Mouse (Mus musculus) CD8-positive naive resting alpha-beta T cell, adult 2 months (primary cell): Measurements from ENCODE around the gene Ctbp2.

ENCODE experiments used
- DNase-seq, 2 experiments: peaks; one replicate each; pipeline ENCODE4 v3.0.0; 2022; ENCODE audit warnings: low read depth in 2 of 2, low spot score in 2 of 2

The Ctbp2 gene

DNA sequence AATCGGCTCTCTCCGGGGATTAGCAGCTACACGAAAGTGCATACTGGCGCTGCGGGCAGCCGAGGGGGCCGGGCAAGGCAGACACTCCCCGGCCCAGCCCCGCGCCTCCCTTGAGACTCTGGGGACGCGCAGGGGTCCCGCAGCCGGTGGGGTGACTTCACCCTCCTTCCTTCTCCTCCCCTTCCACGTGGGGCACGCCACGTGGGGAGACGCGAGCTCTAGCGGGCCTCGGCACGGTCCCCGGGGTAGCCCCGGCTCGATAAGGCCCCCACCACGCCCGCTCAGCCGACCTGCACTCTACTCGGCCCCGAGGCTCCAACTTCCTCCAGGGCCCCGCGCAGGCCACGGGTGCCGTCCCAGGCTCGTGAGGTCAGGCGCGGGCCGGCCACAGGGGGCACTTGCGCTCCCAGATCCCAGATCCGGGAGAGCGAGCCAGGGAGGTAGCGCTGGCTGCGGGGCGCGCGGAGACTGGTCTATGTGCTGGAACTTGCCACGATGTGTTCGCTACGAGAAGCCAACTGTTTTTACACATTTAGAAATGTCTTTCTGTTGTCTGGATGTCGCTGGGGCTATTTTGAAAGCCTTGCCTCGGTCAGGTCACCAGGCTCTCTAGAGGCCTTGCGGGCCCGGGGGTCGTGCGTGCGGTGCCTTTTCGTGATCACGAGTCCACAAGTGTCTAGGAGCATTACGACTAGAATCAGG lies at the start of gene Ctbp2:
Gene Ctbp2, minus strand, starts transcription at position 356 of the 702 bp plus-strand sequence.
- DNase-seq = no peak

DNA sequence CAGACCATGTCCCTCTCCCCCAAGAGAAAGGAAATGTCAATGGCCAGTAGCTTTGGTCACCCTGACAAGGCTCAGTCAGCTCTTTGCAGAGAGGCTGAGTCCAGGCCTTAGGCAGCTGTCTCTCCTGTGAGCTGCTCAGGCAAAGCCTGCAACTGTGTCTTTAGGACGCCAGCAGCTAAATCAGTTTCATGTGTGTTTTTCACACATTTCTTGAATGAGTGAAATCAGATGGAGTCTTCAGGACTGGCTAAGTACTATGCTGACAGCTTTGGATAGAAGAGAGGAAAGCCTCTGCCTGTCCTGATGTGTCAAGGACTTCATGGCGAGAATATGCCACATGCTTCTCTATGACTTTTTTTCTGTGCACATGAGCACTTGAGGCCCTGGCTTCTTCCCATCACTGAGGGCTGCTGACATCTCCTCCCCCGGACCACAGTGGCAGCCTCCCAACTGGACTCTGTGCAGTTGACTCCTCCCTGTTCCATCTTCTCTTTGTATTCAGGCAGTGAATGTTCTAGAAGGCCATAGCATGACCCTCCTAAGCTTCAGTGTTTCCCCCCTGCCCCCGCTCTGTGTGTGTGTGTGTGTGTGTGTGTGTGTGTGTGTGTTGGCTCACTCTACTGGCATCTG lies 47.4 kb upstream of the Ctbp2 start:
- no peak for DNase-seq

DNA sequence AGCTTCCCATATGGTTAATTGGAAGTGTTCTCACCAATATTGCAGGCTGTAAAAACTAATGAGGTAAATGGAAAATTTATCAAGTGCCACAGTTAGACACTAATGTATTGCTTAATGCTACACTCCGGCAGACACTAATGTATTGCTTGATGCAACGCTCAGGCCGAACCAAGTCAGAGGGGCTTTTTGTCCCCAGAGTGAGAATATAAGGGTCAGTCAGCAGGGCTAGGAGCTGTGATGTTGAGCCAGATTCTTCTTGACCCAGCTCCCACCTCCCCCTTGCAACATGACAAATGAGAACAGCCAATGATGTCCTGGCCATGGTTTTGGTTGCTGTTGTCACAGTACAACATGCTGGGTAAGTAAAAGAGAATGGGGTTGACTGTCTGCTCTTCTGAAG lies 44.8 kb upstream of the Ctbp2 start:
- DNase-seq = no peak

DNA sequence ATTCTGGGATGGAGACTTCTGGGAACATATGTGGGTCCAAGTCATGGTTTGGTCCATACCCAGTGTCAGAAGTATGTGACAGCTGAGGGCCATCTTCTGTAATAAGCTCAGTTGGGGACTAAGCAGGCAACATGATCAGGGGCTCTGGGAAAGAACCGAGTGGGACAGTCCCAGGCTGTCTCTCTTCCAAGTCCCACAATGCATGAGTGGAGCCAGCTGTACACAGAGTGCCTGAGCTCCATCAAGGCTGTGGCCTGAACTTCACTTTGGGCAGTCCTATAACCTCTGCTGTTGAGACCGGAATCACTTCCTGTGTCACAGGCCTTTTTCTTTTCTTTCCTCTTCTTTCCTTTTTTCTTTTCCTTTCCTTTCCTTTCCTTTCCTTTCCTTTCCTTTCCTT lies 43.7 kb upstream of the Ctbp2 start:
- no peak for DNase-seq

DNA sequence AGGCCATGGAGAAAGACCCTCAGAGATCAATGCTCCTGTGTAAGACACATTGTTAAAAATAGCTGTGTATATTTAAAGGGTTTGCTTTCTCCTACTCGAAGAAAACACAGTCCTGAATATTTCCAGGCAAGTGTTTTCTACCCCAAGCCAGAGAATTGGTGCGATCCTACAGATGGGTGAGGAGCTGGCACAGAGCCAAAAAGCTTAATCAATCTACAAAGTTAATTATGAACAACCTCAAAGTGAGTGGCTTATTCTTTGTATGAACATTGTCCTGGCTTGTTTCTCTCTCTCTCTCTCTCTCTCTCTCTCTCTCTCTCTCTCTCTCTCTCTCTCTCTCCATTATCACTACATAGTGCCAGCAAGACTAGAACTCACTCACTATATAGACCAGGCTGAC lies 40.6 kb upstream of the Ctbp2 start:
- DNase-seq = no peak

DNA sequence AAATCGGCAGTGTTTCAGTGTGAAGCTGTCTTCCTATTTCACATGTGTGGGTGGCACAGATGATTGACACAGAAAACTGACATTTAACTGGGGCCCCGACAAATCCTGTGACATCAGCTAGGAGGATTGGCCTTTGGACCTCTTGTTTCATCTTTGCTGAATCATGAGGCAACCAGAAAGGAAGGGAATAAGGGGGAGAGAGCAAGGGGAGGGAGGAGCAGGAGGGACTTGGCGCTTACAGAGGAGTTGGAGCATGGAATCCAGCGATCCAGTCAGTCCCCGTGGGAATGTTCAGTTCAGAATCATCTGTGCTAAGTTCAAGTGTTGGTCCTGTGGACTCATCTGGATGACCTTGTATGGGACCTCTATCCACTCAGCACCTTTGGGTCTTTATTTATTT lies 38.9 kb upstream of the Ctbp2 start:
- DNase-seq = no peak

DNA sequence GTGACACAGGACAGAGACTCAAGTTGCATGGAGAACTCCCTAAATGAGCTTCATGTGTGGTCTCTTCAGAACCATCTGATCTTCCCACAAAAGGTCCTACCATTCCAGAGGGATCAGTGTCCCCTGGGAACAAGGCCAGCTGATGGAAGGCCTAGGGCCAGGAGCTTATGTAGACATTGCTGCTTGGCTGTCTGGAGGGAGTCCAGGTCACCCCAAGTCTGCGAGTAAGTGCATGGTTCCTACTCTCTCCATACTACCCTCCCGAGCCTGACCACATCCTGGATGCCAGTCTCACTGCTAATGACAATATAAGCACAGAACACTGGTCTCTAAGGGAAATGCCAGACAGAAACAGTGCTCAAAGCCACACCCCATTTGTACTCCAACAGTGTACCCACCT lies 38.0 kb upstream of the Ctbp2 start:
- DNase-seq = no peak

DNA sequence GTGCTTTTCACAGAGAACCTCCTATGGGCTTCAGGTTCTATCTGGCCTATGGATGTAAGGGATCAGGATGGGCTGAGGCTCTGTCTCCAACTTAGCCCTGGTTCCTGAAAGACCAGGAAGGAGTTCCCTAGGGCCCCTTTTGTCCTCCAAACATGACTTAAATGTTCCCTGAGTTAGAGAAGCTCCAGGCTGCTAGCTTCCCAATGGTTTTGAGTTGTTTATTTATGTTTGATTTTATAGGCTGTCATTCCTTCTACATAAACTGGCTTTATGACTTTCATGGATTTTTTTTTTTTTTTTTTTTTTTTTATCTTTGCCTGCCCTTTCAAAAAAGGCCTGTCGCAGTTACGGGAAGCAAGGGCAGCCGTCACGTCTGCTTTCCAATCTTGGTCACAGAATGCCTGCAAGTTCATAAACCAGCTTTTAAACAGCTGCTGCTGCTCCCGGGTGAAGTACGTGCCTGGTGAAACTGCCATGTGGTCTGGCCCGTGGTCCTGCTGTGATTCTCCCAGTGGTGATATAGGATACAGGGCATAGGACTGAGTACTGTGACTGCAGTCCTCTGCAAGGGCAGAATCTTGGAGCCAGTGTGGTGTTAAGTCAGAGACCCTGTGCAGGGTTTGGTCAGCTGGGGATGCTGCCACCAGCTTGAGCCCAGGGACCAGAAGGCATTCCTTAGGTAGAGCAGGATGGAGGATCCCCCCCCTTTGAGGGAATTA lies 37.4 kb upstream of the Ctbp2 start:
- no peak for DNase-seq

DNA sequence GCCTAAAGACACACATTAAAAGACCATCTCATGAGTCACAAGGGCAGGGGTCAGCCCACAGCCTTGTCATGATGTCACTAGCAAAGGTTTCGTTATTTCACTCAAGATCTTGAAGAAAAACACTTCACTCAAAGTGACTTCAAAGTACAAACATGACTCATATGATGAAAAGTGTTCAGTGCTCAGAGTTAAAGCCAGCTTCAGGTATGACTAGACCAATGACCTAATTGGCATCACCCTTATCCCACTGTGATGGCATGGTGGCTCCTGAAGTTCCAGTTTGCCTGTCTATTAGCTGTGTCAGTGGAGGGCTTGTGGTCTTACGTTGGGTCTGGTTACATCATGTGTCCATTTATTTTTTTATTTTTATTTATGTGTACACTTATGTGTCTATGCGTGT lies 35.4 kb upstream of the Ctbp2 start:
- no peak for DNase-seq

DNA sequence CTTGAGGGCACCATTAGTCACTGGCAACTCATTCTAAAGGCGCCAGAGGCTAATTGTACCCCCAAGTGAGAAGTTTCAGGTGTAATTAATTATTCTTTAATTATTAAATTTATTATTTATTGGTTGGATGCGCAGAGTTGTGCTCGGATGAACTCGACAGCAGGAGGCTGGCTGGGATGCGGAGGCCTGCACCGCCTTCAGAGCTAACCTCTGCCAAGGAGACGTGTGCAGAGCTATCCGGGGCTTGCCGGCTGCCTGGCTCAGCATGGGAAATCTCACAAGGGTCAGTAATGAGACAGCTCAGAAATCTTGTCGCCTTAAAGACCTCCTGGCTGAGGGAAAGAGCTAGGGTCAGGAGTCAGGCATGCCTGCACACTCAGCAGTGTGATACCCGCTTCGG lies 31.5 kb upstream of the Ctbp2 start:
- DNase-seq = no peak

DNA sequence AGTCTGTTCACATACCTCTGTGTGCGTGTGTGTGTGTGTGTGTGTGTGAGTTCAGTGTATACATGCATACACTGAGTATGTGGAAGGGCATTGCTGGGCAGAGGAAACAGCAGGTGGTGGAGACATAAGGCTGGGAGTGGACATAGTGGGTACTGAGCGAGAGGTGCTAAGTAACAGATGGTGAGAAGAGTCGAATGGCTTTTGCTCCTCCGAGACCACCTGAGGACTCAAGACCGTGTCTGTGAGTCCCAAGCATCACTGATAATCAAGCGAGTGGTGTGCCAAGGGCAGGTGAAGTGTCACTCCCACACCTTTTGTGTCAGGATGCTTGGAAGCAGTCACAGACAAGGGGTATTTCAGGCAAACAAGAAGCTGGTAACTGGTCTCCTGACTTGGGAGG lies 30.7 kb upstream of the Ctbp2 start:
- DNase-seq = no peak

DNA sequence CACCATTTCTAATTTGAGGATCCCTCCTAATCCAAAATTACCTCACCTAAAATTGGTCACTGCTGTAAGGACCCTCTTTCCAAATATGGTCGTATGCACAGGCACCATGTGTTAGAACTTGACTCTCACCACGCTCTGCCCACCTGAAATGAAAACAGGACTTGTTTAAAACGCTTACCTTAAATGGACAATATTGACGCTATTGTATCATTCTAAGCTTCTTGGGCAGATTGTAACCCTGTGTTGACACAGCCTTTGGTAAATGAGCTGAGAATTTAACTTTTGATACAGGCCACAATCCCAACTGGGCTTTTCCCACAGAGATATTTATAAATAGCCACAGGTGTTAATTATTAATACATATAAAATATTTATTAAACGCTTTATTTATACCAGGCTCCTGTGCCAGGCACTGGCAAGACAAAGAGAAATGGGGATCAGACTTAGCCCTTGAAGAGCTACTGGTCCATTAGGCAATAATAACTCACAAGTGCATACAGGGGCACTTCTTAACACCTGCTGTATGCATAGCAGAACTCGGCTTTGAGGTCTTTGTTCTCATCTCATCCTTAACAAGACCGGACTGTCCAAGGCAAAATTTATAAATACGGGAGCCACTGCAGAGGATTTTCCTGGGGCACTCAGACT lies 15.7 kb upstream of the Ctbp2 start:
- no peak for DNase-seq

DNA sequence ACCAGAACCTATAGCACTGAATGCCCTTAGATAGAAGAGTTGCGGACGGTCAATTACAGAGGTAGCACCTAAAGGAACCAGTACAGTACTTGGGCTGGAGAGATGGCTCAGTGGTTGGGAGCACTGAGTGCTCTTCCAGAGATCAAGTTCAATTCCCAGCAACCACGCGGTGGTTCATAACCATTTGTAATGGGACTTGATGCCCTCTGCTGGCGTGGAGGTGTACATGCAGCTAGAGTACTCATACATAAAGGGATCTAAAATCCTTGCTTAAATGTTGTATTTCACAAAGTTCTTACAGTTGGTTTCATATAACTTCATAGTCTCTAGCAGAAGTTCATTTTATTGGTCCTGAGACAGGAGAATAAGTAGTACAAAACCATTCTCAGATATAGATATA lies 9.4 kb upstream of the Ctbp2 start:
- no peak for DNase-seq

DNA sequence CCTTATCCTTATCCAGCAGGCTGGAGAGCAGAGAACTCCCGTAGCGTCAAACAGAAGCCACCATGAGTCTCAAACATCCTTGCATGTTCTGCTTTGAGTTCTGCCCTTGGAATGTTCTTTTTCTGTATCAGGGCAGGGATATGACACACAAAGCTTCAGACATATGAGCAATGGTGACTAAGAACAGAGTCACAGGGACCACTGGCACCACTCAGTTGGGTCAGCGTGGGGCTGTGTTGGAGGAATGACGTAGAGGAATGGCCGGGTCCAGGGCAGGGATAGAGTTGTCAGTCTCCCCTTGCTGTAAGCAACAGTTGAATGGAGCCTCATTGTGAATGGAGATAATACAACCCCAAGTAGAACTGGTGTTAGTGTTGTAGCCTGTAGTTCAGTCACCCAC lies 8.5 kb upstream of the Ctbp2 start:
- no peak for DNase-seq

DNA sequence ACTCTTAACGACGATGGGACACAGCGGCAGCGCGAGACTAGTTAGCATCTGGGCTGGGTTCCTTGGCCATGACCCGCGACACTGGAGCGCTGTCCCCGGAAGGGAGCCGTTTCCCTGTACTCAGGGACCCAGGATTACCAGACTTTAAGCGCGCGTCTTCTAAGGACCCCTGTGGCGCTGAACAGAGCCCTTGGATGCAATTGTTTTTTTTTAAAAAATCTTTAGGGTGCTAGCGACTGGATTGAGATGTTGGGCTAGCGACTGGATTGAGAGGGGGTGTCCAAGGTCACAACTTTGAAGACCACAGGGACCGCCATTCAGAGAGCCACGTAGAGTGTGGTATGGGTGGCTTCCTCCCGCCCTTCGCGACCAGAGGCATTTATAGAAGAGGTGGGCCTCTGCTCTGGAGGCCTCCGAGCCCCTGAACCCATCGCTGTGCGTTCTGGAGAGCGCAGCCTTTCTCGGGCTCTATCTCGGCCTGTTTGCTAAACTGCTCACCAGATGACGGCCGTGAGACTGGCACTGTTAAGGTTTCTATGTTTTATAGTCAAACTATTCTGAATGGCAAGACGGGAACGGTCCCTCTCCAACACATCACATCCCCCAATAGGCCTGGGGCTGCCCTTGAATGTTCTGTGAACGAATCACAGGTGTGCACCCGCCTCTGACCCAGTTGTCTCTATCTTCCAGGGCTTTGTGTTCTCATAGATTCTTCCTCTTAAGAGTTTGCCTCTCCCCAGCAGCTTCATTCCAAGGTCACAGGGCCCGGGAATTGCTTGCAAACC lies 739 bp upstream of the Ctbp2 start:
- DNase-seq = no peak

DNA sequence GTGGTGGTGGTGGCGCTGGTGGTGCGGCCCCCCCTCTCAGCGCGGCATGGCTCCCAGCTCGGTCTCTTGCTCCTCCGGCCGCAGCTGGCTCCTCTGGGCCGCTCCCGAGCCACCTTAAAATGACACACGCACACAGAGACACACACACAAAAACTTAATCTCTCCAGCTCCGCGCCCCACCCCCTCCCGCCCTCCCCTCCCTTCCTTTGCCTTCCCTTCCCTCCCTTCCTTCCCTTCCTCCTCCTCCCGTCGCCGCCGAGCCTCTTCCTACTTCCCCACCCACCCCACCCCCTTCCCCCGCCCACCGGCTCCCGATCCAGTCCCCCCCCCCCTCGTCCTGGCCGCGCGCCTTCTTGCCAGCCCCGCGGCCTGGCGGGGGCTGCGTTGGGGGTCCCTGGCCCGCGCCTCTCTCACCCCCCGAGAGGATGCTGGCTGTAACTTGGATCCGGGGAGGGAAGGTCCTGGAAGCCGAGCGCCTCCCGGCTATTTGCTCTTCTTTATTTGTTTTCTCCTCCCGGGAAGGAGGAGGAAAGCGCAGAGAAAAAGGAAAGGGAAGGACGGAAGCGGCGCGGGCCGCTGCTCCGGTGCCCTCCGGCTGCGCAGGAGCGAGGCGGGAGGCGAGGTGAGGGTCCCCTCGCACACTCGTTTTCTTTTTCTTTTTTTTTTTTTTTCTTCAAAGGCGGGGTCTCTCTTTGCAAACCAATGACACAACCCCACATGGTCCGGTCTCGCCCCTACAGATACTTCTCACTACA lies 733 bp downstream of the Ctbp2 start, which contains the start of gene Fgfr2:
Gene Fgfr2, minus strand, starts transcription at position 107 of the 755 bp plus-strand sequence.
- no peak for DNase-seq

DNA sequence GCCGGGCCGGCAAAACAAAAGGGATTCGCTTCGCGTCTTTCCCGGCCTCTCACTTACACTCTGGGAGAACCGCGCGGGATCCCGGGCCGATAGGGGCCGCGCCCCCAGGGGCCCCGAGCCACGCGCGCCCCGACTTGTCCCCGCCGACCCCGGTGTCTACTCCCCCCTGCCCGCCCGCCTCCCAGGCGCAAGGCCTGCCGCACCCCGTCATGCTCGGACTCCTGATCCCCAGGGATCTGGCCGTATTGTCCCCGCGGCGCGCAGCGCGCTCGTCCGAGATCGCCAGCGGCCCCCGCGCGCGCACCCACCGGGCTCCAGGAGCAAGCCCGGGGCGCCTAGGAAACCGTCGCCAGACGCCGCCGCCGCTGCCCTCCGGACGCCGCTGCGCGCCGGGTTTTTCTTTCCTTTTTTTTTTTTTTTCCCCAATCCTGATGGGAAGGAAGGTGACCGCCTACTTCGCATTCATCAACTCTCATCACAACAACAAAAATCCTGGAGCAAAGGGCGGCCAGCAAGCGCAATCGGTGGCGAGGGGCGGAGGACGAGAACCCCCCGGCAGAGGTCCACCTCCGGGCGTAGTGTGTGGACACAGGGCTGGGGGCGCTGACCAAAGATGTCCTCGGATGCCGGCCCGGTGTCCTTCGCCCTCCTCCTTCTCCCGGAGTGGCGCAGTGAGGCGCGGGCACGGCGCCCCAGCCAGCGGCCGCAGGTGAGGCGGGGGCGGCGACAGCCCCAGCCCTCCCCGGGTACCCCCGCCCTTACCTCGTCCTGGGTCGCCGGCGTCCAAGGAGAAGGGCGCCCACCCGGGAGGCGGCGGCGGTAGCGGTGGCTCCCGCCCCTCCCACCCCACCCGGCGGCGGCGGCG lies 1.5 kb downstream of the Ctbp2 start:
- DNase-seq = no peak

DNA sequence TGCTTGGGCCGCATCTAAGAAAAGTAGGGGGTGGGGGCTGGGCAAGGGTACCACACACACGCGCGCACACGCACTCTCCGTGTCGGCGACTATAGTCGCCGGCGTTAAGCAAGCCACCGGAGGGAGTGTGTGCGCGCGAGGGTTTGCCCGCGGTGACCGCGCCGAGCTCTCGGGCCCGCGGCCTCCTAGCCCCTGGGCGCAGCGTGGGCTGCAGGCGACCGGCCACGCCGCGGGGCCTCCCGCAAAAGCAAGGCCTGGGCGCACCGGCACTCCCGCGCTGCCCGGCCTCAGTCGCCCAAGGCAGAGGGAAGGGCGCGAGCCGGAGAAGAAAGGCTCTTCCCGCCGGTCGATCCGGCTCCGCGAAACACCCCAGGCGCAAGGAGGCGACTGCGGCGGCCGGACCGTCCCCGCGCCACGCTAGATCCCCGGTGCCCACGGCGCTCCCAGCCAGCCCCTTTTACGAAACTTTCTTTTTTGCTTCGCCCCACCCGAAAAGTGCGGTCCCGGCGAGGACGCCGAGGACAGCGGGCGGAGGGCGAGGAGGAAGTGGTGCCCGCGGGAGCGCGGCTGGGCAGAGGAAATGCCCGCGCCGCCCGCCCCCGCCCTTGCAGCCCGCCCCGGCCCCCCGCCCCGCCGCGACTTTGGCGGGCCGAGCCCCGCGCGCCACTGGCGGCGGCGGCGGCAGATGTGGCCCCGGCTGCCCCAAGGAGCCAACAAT lies 2.3 kb downstream of the Ctbp2 start:
- no peak for DNase-seq

DNA sequence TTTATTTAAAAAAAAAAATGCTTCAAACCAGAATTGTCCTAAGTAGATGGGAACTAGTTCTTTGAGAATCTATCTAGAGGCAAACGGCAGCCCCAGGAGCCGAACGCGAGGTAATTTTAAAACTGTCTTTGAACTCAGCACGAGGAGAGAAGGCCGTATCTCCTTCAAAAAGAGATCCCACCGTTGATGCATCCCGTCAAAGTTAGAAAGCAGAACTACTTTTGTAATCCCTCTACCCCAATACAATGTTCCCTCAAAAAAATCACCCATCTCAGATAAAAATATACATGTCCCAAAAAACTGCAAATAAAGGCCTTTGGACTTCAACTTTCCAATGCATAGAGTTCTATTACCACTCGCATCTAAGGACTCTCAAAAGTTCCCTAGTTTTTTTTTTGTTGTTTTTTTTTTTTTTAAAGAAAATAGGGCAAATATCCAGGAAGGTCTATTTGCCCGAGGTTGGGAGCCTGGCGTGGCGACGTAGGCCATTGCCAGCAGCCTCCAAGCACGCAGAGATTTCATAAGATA lies 3.0 kb downstream of the Ctbp2 start:
- no peak for DNase-seq
